Mouse (Mus musculus): ENCODE results near the gene Ing5. TPM values are rescaled to one million over a fixed set of nuclear protein-coding genes. Genes with fewer than 3 reads are reported as not detected.
A peak's percentile ranks its signal among the peaks of the same experiment; 100 is the strongest.
"Not testable (repeated sequence)": the region's sequence is repeated elsewhere in the genome, so short reads cannot be mapped to it uniquely, and the experiment has no call there.

Ing5 gene
- polyA plus RNA-seq, 1 experiment, result 5.0 TPM

- DNase-seq (ENCODE audit: low read depth, low spot score), result not testable (repeated sequence)
- WGBS, result 78% methylated on average over 3 of the region's 3 CpGs
Measured at GRCm38 (mm10) chr1:93845766-93846366, 42.1 kb downstream of the Ing5 start.

GRCm38 (mm10) chr1:93855790-93856189 is 52.0 kb downstream of the Ing5 start:
- DNase-seq (ENCODE audit: low read depth, low spot score), result not testable (repeated sequence)
- 88% methylated on average over 4 of the region's 4 CpGs for WGBS

- no peak for DNase-seq (ENCODE audit: low read depth, low spot score)
Measured at GRCm38 (mm10) chr1:93857370-93857769, 53.6 kb downstream of the Ing5 start.

GRCm38 (mm10) chr1:93857991-93858390 is 54.2 kb downstream of the Ing5 start:
- no peak for DNase-seq (ENCODE audit: low read depth, low spot score)
- WGBS, result 26% methylated on average over 3 of the region's 3 CpGs

More at GRCm38 (mm10) chr1:93857370-93857769, 53.6 kb downstream of the Ing5 start:
- WGBS, result 26% methylated on average over 6 of the region's 6 CpGs

GRCm38 (mm10) chr1:93859619-93860018 is 55.9 kb downstream of the Ing5 start:
- DNase-seq (ENCODE audit: low read depth, low spot score), result peak; percentile 29

GRCm38 (mm10) chr1:93861048-93861447 is 57.3 kb downstream of the Ing5 start, which contains the start of gene Gal3st2:
TSS of gene Gal3st2 (plus strand) at chr1:93861306.
- DNase-seq (ENCODE audit: low read depth, low spot score), result not testable (repeated sequence)
- 46% methylated on average over 2 of the region's 2 CpGs for WGBS

Other genes starting within 250 kb of the Ing5 start
- gene Stk25, start 145.3 kb upstream of the Ing5 start, polyA plus RNA-seq (2012; rRNA removed), result 262 and 267 TPM in 2 replicates
- gene Bok, start 118.3 kb upstream of the Ing5 start, polyA plus RNA-seq (2012; rRNA removed), result 23.9 and 25.5 TPM in 2 replicates
- 43.7 and 52.2 TPM in 2 replicates for gene Atg4b, start 52.5 kb upstream of the Ing5 start, polyA plus RNA-seq (2012; rRNA removed)
- 113 and 122 TPM in 2 replicates for gene Thap4, start 49.1 kb upstream of the Ing5 start, polyA plus RNA-seq (2012; rRNA removed)
- 43.9 and 54.5 TPM in 2 replicates for gene Dtymk, start 2.0 kb upstream of the Ing5 start, polyA plus RNA-seq (2012; rRNA removed)
- gene D2hgdh, start 20.9 kb downstream of the Ing5 start, polyA plus RNA-seq (2012; rRNA removed), result 8.7 and 15.9 TPM in 2 replicates
- 13.6 and 31.8 TPM in 2 replicates for gene Gal3st2, start 57.3 kb downstream of the Ing5 start, polyA plus RNA-seq (2012; rRNA removed)
- 28.3 and 73.6 TPM in 2 replicates for gene Gal3st2b, start 114.3 kb downstream of the Ing5 start, polyA plus RNA-seq (2012; rRNA removed)
- 0.11 and 0.22 TPM in 2 replicates for gene Gal3st2c, start 186.5 kb downstream of the Ing5 start, polyA plus RNA-seq (2012; rRNA removed)
- gene Neu4, start 216.5 kb downstream of the Ing5 start, polyA plus RNA-seq (2012; rRNA removed), result not detected in 2 replicates
- 1.3 and 1.7 TPM in 2 replicates for gene Pdcd1, start 248.6 kb downstream of the Ing5 start, polyA plus RNA-seq (2012; rRNA removed)